Mouse (Mus musculus) hindbrain, postnatal 0 days (tissue): ENCODE results near the gene Trabd2b. TPM values are rescaled to one million over a fixed set of nuclear protein-coding genes. Genes with fewer than 3 reads are reported as not detected.

Source experiments
- ATAC-seq: fragments of 200-750 bp; cut with Nextera tagmentation; 2 replicates; pipeline ENCODE4 v1.8.0; 2017; ENCODE audit warnings: mild to moderate bottlenecking, moderate TSS enrichment, moderate library complexity
- DNase-seq: peaks from one replicate; pipeline ENCODE4 v3.0.0-alpha.2; 2015; ENCODE audit warnings: low spot score
- H3K27ac ChIP-seq: fragments of 300-500 bp; sonication (generic); 2 replicates; pipeline ENCODE4 v1.5.1; 2014; ENCODE audit warnings: mild to moderate bottlenecking
- H3K27me3 ChIP-seq: fragments of 300-500 bp; sonication (generic); 2 replicates; pipeline ENCODE4 v1.6.1; 2014; ENCODE audit warnings: low read length, mixed read lengths; ENCODE audit not compliant: insufficient read depth
- H3K36me3 ChIP-seq: fragments of 300-500 bp; sonication (generic); 2 replicates; pipeline ENCODE4 v1.6.1; 2014; ENCODE audit warnings: low read length, mixed read lengths; ENCODE audit not compliant: insufficient read depth
- H3K4me1 ChIP-seq: fragments of 300-500 bp; sonication (generic); 2 replicates; pipeline ENCODE4 v1.6.1; 2014; ENCODE audit warnings: antibody characterized with exemption, low read length, mixed read lengths; ENCODE audit not compliant: insufficient read depth
- H3K4me2 ChIP-seq: fragments of 300-500 bp; sonication (generic); 2 replicates; pipeline ENCODE4 v1.6.1; 2014; ENCODE audit warnings: low read depth, mild to moderate bottlenecking, low read length, moderate library complexity, mixed read lengths
- H3K4me3 ChIP-seq: fragments of 300-500 bp; sonication (generic); 2 replicates; pipeline ENCODE4 v1.5.1; 2014; ENCODE audit warnings: low read length
- H3K9ac ChIP-seq: fragments of 300-500 bp; sonication (generic); replicated peaks from 2 replicates; pipeline ENCODE4 v1.6.1; 2014; ENCODE audit warnings: mild to moderate bottlenecking, low read length, moderate library complexity, mixed read lengths
- H3K9me3 ChIP-seq: fragments of 300-500 bp; sonication (generic); 2 replicates; pipeline ENCODE4 v1.6.1; 2016; ENCODE audit warnings: low read length, mixed read lengths
- CTCF ChIP-seq: IDR thresholded peaks from 2 replicates; pipeline ENCODE4 v1.5.1; 2016; ENCODE audit warnings: antibody characterized with exemption, control low read depth, low read depth
- WGBS: fragments of 180-500 bp; shearing (Covaris S2); extraction: QIAGEN DNeasy Blood & Tissue Kit; methylation state at CpG from one replicate; pipeline ENCODE4 v1.1.7; 2014; 5-methylcytosine and 5-hydroxymethylcytosine counted together
- polyA plus RNA-seq: library from polyadenylated mRNA; unstranded; fragments of >200 nt; fragmentation: Nextera tagmentation; extraction: Ambion mirVana; gene quantifications from 2 replicates; pipeline ENCODE4 v1.2.1, GENCODE M21; 2015
- total RNA-seq: library from RNA; depleted of rRNA; stranded (reverse); fragments of >200 nt; gene quantifications from 2 replicates; pipeline ENCODE4 v1.2.3, GENCODE M21; 2014

The Trabd2b gene
- total and polyA plus RNA-seq, 2 experiments from 2014 or later = 0.65 to 1.8 TPM

GRCm38 (mm10) chr4:114556880-114557279, 150.4 kb downstream of the Trabd2b start:
- no peak for ATAC-seq
- Histone ChIP-seq H3K4me1 (no peaks in the 10 kb centered on the region), H3K4me2 (no peak overlapping the region), H3K9ac (no peak overlapping the region), H3K4me3 (no peak overlapping the region), H3K27me3 (no peaks in the 10 kb centered on the region), H3K27ac (no peak overlapping the region), H3K9me3 (no peaks in the 10 kb centered on the region), H3K36me3 (no peaks in the 10 kb centered on the region)
- no peak for DNase-seq
- WGBS = 79% methylated on average over 5 of the region's 5 CpGs
- TF ChIP-seq CTCF = no peak

GRCm38 (mm10) chr4:114557731-114558130, 151.2 kb downstream of the Trabd2b start:
- H3K4me3 ChIP-seq = no peak overlapping the region
- WGBS = 34% methylated on average over 6 of the region's 6 CpGs
- TF ChIP-seq CTCF = no peak

GRCm38 (mm10) chr4:114558487-114558886, 152.0 kb downstream of the Trabd2b start:
- no peaks in the 10 kb centered on the region for H3K27me3 ChIP-seq
- WGBS = 70% methylated on average over 3 of the region's 3 CpGs
- H3K4me1 ChIP-seq = no peaks in the 10 kb centered on the region
- no peak overlapping the region for H3K4me2 ChIP-seq
- ATAC-seq (no peak), DNase-seq (no peak)
- TF ChIP-seq CTCF = no peak
- H3K4me3 ChIP-seq = no peak overlapping the region
- H3K9ac ChIP-seq = no peak overlapping the region
- no peaks in the 10 kb centered on the region for H3K36me3 ChIP-seq
- no peak overlapping the region for H3K27ac ChIP-seq
- no peaks in the 10 kb centered on the region for H3K9me3 ChIP-seq

More at GRCm38 (mm10) chr4:114557731-114558130, 151.2 kb downstream of the Trabd2b start:
- no peak overlapping the region for H3K9ac ChIP-seq
- no peaks in the 10 kb centered on the region for H3K36me3 ChIP-seq
- no peak overlapping the region for H3K4me2 ChIP-seq
- no peak overlapping the region for H3K27ac ChIP-seq
- no peaks in the 10 kb centered on the region for H3K4me1 ChIP-seq
- no peaks in the 10 kb centered on the region for H3K27me3 ChIP-seq
- no peaks in the 10 kb centered on the region for H3K9me3 ChIP-seq
- ATAC-seq (no peak), DNase-seq (no peak)

- no peak for TF ChIP-seq CTCF
- Histone ChIP-seq H3K4me1 (no peaks in the 10 kb centered on the region), H3K4me2 (no peak overlapping the region), H3K4me3 (no peak overlapping the region), H3K9ac (no peak overlapping the region), H3K27ac (no peak overlapping the region), H3K36me3 (no peaks in the 10 kb centered on the region), H3K27me3 (no peaks in the 10 kb centered on the region), H3K9me3 (no peaks in the 10 kb centered on the region)
- 85% methylated on average over 17 of the region's 17 CpGs for WGBS
- ATAC-seq = no peak
- DNase-seq = no peak
Observed at GRCm38 (mm10) chr4:114560638-114561216, 154.2 kb downstream of the Trabd2b start.

- Histone ChIP-seq H3K27ac (no peak overlapping the region), H3K9me3 (no peaks in the 10 kb centered on the region), H3K4me1 (no peaks in the 10 kb centered on the region), H3K27me3 (no peaks in the 10 kb centered on the region), H3K36me3 (no peaks in the 10 kb centered on the region), H3K4me2 (no peak overlapping the region), H3K4me3 (no peak overlapping the region), H3K9ac (no peak overlapping the region)
- TF ChIP-seq CTCF = no peak
- ATAC-seq = no peak
- 59% methylated on average over 5 of the region's 5 CpGs for WGBS
- no peak for DNase-seq
Observed at GRCm38 (mm10) chr4:114564131-114564695, 157.7 kb downstream of the Trabd2b start.

- Histone ChIP-seq H3K27me3 (no peaks in the 10 kb centered on the region), H3K4me1 (no peaks in the 10 kb centered on the region), H3K9ac (no peak overlapping the region), H3K27ac (no peak overlapping the region), H3K4me2 (no peak overlapping the region), H3K4me3 (no peak overlapping the region), H3K36me3 (no peaks in the 10 kb centered on the region), H3K9me3 (no peaks in the 10 kb centered on the region)
- ATAC-seq = no peak
- WGBS = 74% methylated on average over 6 of the region's 6 CpGs
- TF ChIP-seq CTCF = no peak
- DNase-seq = no peak
Observed at GRCm38 (mm10) chr4:114567594-114567993, 161.1 kb downstream of the Trabd2b start.

- ATAC-seq = no peak
- no peak for DNase-seq
- Histone ChIP-seq H3K9me3 (no peaks in the 10 kb centered on the region), H3K27ac (no peak overlapping the region), H3K36me3 (no peaks in the 10 kb centered on the region), H3K4me1 (no peaks in the 10 kb centered on the region), H3K27me3 (no peaks in the 10 kb centered on the region), H3K4me2 (no peak overlapping the region), H3K9ac (no peak overlapping the region), H3K4me3 (no peak overlapping the region)
- 79% methylated on average over 1 of the region's 1 CpGs for WGBS
- TF ChIP-seq CTCF = no peak
Observed at GRCm38 (mm10) chr4:114568081-114568605, 161.6 kb downstream of the Trabd2b start.
